Mouse (Mus musculus): ENCODE data around the gene Hdac1. TPM values are rescaled to one million over a fixed set of nuclear protein-coding genes. Genes with fewer than 3 reads are reported as not detected.

The Hdac1 gene
- total and polyA plus RNA-seq, 2 experiments from 2014 or later, result 38.0 to 56.6 TPM

DNA sequence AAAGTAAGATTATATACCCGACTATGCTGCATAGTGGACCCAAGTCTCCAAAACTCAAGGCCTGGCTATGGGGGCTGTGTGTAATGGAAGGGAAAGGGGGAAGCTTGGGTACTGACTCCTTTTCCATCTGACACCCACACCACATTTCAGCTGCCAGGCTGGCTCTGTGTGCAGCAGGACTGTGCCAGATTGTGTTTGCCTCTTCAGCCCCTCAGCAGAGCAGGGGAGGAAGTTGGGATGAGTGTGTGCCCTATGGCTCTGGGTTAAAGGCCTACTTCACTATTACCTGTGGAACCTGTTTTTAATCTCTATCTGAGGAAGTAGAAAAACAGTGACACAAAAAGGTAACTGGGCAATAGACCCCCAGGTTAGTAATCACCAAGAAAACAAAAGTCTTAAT is 61.4 kb downstream of the Hdac1 start:
- Histone ChIP-seq H3K4me1 (ENCODE audit: insufficient read depth, low read length) (no peaks in the 10 kb centered on the region), H3K4me3 (ENCODE audit: low read length) (no peak overlapping the region), H3K27ac (no peak overlapping the region), H3K9me3 (ENCODE audit: low read length) (no peaks in the 10 kb centered on the region), H3K36me3 (ENCODE audit: insufficient read depth, low read length) (peaks cover 40% of the 10 kb centered on the region), H3K4me2 (ENCODE audit: low read depth, low read length) (no peak overlapping the region), H3K27me3 (ENCODE audit: insufficient read depth, low read length) (no peaks in the 10 kb centered on the region), H3K9ac (replicated peaks; ENCODE audit: low read length) (no peak overlapping the region)
- ATAC-seq (no peak), DNase-seq (ENCODE audit: low spot score) (no peak)
- WGBS, result 95% methylated on average over 1 of the region's 1 CpGs
- TF ChIP-seq CTCF (IDR thresholded peaks at IDR 0.05; ENCODE audit: low read depth), result no peak

GRCm38 (mm10) chr4:129479863-129480262 is 62.6 kb downstream of the Hdac1 start:
- H3K9me3 ChIP-seq (ENCODE audit: low read length), result no peaks in the 10 kb centered on the region
- no peaks in the 10 kb centered on the region for H3K4me1 ChIP-seq (ENCODE audit: insufficient read depth, low read length)
- H3K27ac ChIP-seq, result no peak overlapping the region
- TF ChIP-seq CTCF (IDR thresholded peaks at IDR 0.05; ENCODE audit: low read depth), result no peak
- no peak for ATAC-seq
- no peak for DNase-seq (ENCODE audit: low spot score)
- no peak overlapping the region for H3K4me2 ChIP-seq (ENCODE audit: low read depth, low read length)
- H3K27me3 ChIP-seq (ENCODE audit: insufficient read depth, low read length), result no peaks in the 10 kb centered on the region
- WGBS, result 94% methylated on average over 3 of the region's 3 CpGs
- H3K36me3 ChIP-seq (ENCODE audit: insufficient read depth, low read length), result peaks cover 39% of the 10 kb centered on the region
- H3K9ac ChIP-seq (replicated peaks; ENCODE audit: low read length), result no peak overlapping the region
- H3K4me3 ChIP-seq (ENCODE audit: low read length), result no peak overlapping the region

GRCm38 (mm10) chr4:129476047-129476446 is 66.5 kb downstream of the Hdac1 start:
- H3K4me1 ChIP-seq (ENCODE audit: insufficient read depth, low read length), result no peaks in the 10 kb centered on the region
- no peak overlapping the region for H3K4me2 ChIP-seq (ENCODE audit: low read depth, low read length)
- no peaks in the 10 kb centered on the region for H3K9me3 ChIP-seq (ENCODE audit: low read length)
- H3K9ac ChIP-seq (replicated peaks; ENCODE audit: low read length), result no peak overlapping the region
- peaks cover 50% of the 10 kb centered on the region for H3K36me3 ChIP-seq (ENCODE audit: insufficient read depth, low read length)
- no peak for TF ChIP-seq CTCF (IDR thresholded peaks at IDR 0.05; ENCODE audit: low read depth)
- no peak overlapping the region for H3K27ac ChIP-seq
- WGBS, result 88% methylated on average over 11 of the region's 11 CpGs
- no peaks in the 10 kb centered on the region for H3K27me3 ChIP-seq (ENCODE audit: insufficient read depth, low read length)
- DNase-seq (ENCODE audit: low spot score), result no peak
- no peak overlapping the region for H3K4me3 ChIP-seq (ENCODE audit: low read length)
- no peak for ATAC-seq

Small RNAs within 50 kb of the gene (microRNA-seq; reads per million reads assigned to microRNA genes)
- 0 reads per million in 2 experiments for gene Mir8119

Other genes starting within 250 kb of the Hdac1 start
- gene Rbbp4, start 207.3 kb downstream of the Hdac1 start, total RNA-seq (2014; rRNA removed), result 71.3 and 83.2 TPM in 2 replicates
- gene Rbbp4, start 207.3 kb downstream of the Hdac1 start, polyA plus RNA-seq (2015; fragmentation: Nextera tagmentation; extraction: Ambion mirVana), result 234 and 236 TPM in 2 replicates
- gene Zbtb8os, start 207.0 kb downstream of the Hdac1 start, total RNA-seq (2014; rRNA removed), result 4.3 and 5.7 TPM in 2 replicates
- 23.5 and 27.4 TPM in 2 replicates for gene Zbtb8os, start 207.0 kb downstream of the Hdac1 start, polyA plus RNA-seq (2015; fragmentation: Nextera tagmentation; extraction: Ambion mirVana)
- gene Zbtb8a, start 164.6 kb downstream of the Hdac1 start, total RNA-seq (2014; rRNA removed), result 26.9 and 29.6 TPM in 2 replicates
- gene Zbtb8a, start 164.6 kb downstream of the Hdac1 start, polyA plus RNA-seq (2015; fragmentation: Nextera tagmentation; extraction: Ambion mirVana), result 14.9 and 15.3 TPM in 2 replicates
- 9.7 and 15.3 TPM in 2 replicates for gene Zbtb8b, start 101.9 kb downstream of the Hdac1 start, total RNA-seq (2014; rRNA removed)
- gene Zbtb8b, start 101.9 kb downstream of the Hdac1 start, polyA plus RNA-seq (2015; fragmentation: Nextera tagmentation; extraction: Ambion mirVana), result 11.3 and 12.9 TPM in 2 replicates
- 55.2 and 60.6 TPM in 2 replicates for gene Bsdc1, start 81.1 kb downstream of the Hdac1 start, total RNA-seq (2014; rRNA removed)
- gene Bsdc1, start 81.1 kb downstream of the Hdac1 start, polyA plus RNA-seq (2015; fragmentation: Nextera tagmentation; extraction: Ambion mirVana), result 25.3 and 27.1 TPM in 2 replicates
- not detected in 2 replicates for gene Tssk3, start 51.7 kb downstream of the Hdac1 start, total RNA-seq (2014; rRNA removed)
- 1.1 and 1.3 TPM in 2 replicates for gene Tssk3, start 51.7 kb downstream of the Hdac1 start, polyA plus RNA-seq (2015; fragmentation: Nextera tagmentation; extraction: Ambion mirVana)
- gene Fam229a, start 51.5 kb downstream of the Hdac1 start, total RNA-seq (2014; rRNA removed), result 3.9 TPM in 1 of 2 replicates, not detected in the other
- 3.0 and 3.1 TPM in 2 replicates for gene Fam229a, start 51.5 kb downstream of the Hdac1 start, polyA plus RNA-seq (2015; fragmentation: Nextera tagmentation; extraction: Ambion mirVana)
- gene Marcksl1, start 29.1 kb downstream of the Hdac1 start, total RNA-seq (2014; rRNA removed), result 1,438 and 1,538 TPM in 2 replicates
- 1,583 and 1,620 TPM in 2 replicates for gene Marcksl1, start 29.1 kb downstream of the Hdac1 start, polyA plus RNA-seq (2015; fragmentation: Nextera tagmentation; extraction: Ambion mirVana)
- 10.1 and 12.5 TPM in 2 replicates for gene Lck, start 30.9 kb upstream of the Hdac1 start, total RNA-seq (2014; rRNA removed)
- 12.2 and 13.0 TPM in 2 replicates for gene Lck, start 30.9 kb upstream of the Hdac1 start, polyA plus RNA-seq (2015; fragmentation: Nextera tagmentation; extraction: Ambion mirVana)
- gene Fam167b, start 35.8 kb upstream of the Hdac1 start, total RNA-seq (2014; rRNA removed), result not detected in 2 replicates
- gene Fam167b, start 35.8 kb upstream of the Hdac1 start, polyA plus RNA-seq (2015; fragmentation: Nextera tagmentation; extraction: Ambion mirVana), result 0.33 and 0.48 TPM in 2 replicates
- 364 and 401 TPM in 2 replicates for gene Eif3i, start 57.9 kb upstream of the Hdac1 start, total RNA-seq (2014; rRNA removed)
- gene Eif3i, start 57.9 kb upstream of the Hdac1 start, polyA plus RNA-seq (2015; fragmentation: Nextera tagmentation; extraction: Ambion mirVana), result 231 and 233 TPM in 2 replicates
- gene Tmem234, start 58.0 kb upstream of the Hdac1 start, total RNA-seq (2014; rRNA removed), result 150 and 182 TPM in 2 replicates
- 216 and 221 TPM in 2 replicates for gene Tmem234, start 58.0 kb upstream of the Hdac1 start, polyA plus RNA-seq (2015; fragmentation: Nextera tagmentation; extraction: Ambion mirVana)
- not detected in 2 replicates for gene Dcdc2b, start 71.5 kb upstream of the Hdac1 start, total RNA-seq (2014; rRNA removed)
- 4.1 TPM in 2 replicates for gene Dcdc2b, start 71.5 kb upstream of the Hdac1 start, polyA plus RNA-seq (2015; fragmentation: Nextera tagmentation; extraction: Ambion mirVana)
- gene Iqcc, start 76.4 kb upstream of the Hdac1 start, total RNA-seq (2014; rRNA removed), result 11.2 and 12.0 TPM in 2 replicates
- 21.0 and 21.1 TPM in 2 replicates for gene Iqcc, start 76.4 kb upstream of the Hdac1 start, polyA plus RNA-seq (2015; fragmentation: Nextera tagmentation; extraction: Ambion mirVana)
- 55.0 and 77.7 TPM in 2 replicates for gene Ccdc28b, start 81.2 kb upstream of the Hdac1 start, total RNA-seq (2014; rRNA removed)
- 150 and 157 TPM in 2 replicates for gene Ccdc28b, start 81.2 kb upstream of the Hdac1 start, polyA plus RNA-seq (2015; fragmentation: Nextera tagmentation; extraction: Ambion mirVana)
- 31.6 and 32.2 TPM in 2 replicates for gene Txlna, start 98.4 kb upstream of the Hdac1 start, total RNA-seq (2014; rRNA removed)
- 29.3 and 29.5 TPM in 2 replicates for gene Txlna, start 98.4 kb upstream of the Hdac1 start, polyA plus RNA-seq (2015; fragmentation: Nextera tagmentation; extraction: Ambion mirVana)
- 61.6 and 61.8 TPM in 2 replicates for gene Kpna6, start 130.1 kb upstream of the Hdac1 start, total RNA-seq (2014; rRNA removed)
- gene Kpna6, start 130.1 kb upstream of the Hdac1 start, polyA plus RNA-seq (2015; fragmentation: Nextera tagmentation; extraction: Ambion mirVana), result 11.6 and 13.0 TPM in 2 replicates
- gene Tmem39b, start 154.1 kb upstream of the Hdac1 start, total RNA-seq (2014; rRNA removed), result 23.8 and 25.2 TPM in 2 replicates
- gene Tmem39b, start 154.1 kb upstream of the Hdac1 start, polyA plus RNA-seq (2015; fragmentation: Nextera tagmentation; extraction: Ambion mirVana), result 10.5 and 12.1 TPM in 2 replicates
- 75.1 and 86.2 TPM in 2 replicates for gene Khdrbs1, start 199.6 kb upstream of the Hdac1 start, total RNA-seq (2014; rRNA removed)
- gene Khdrbs1, start 199.6 kb upstream of the Hdac1 start, polyA plus RNA-seq (2015; fragmentation: Nextera tagmentation; extraction: Ambion mirVana), result 85.7 and 86.5 TPM in 2 replicates

Data from hindbrain, postnatal 0 days (tissue).